ENCODE assay signal across 8 mouse cellular contexts in the genomic region with DNA sequence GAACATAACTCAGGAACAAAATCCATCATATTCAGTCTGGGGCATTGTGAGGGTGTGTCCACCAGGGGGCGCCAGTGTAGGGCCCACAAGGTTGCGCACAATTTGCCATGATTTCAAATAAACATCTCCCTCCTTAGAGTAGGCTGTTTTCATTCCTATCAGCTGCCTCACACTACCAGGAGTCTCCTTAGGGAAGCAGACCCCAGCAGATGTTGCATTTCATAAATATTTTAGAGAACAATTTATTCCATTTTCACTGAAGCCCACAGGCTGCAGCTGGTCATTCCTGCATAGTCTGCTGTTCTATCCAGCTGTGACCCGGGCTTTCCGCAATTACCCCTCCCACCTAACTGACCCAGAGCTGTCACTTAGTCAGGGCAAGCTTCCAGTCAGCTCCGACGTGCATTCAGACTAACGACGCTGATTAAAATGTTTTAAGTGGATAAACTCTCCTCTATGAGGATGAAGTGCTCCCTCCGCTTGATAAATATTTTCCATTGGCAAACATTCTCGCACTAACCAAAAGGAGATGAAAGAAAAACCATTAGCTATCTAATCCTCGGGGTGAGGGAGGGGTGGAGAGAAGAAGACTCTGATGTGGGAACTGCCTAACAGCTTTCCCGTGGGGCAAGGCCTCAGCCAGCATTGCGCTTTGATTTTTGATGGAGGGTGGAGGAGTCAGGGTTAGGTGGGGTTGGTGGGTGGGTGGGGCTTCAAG.
DNase-seq lines count a peak whose midpoint lies in the region; ATAC-seq and TF ChIP-seq lines count a peak whose summit lies in the region.

No protein-coding gene starts in this region.

- no peak overlapping the region for H3K4me3 ChIP-seq in left cerebral cortex, adult 2 months
- no peak overlapping the region for H3K4me3 ChIP-seq in forebrain, embryonic 13.5 days
- no peak overlapping the region for H3K4me3 ChIP-seq in hindbrain, embryonic 15.5 days
- H3K4me3 ChIP-seq in lung, embryonic 14.5 days (ENCODE audit: low read depth, low read length) = no peak overlapping the region

- H3K27me3 ChIP-seq in forebrain, embryonic 13.5 days = no peaks in the 10 kb centered on the region
- H3K27me3 ChIP-seq in hindbrain, embryonic 15.5 days = no peaks in the 10 kb centered on the region
- no peaks in the 10 kb centered on the region for H3K27me3 ChIP-seq in lung, embryonic 14.5 days (ENCODE audit: insufficient read depth, low read length)

- DNase-seq in left cerebral cortex, adult 2 months (ENCODE audit: extremely low spot score in 1 of 2, low spot score in 2 of 2) = peak in 1 of 2 experiments; percentile 42
- no peak for DNase-seq in left cerebral cortex, postnatal 36 days (ENCODE audit: low spot score in 2 of 2)
- peak; percentile 67 for DNase-seq in ZHBTc4 (ENCODE audit: low read depth, low spot score)
- DNase-seq in lung, embryonic 14.5 days = peak; percentile 85
- DNase-seq in ovary, postnatal 36 days (ENCODE audit: low spot score) = peak; percentile 26
- DNase-seq in c-Kit-positive CD71-positive TER-119-positive erythroid progenitor cells, embryonic 14.5 days (ENCODE audit: low spot score) = no peak

- peaks cover 5% of the 10 kb centered on the region for H3K4me1 ChIP-seq in forebrain, embryonic 13.5 days
- peaks cover 18% of the 10 kb centered on the region for H3K4me1 ChIP-seq in hindbrain, embryonic 15.5 days (replicated peaks)
- peaks cover 10% of the 10 kb centered on the region; the same call in 1 of the 2 replicates for H3K4me1 ChIP-seq in lung, embryonic 14.5 days (ENCODE audit: insufficient read depth)

- no peak overlapping the region for H3K4me2 ChIP-seq in forebrain, embryonic 13.5 days
- no peak overlapping the region for H3K4me2 ChIP-seq in hindbrain, embryonic 15.5 days
- no peak overlapping the region for H3K4me2 ChIP-seq in lung, embryonic 14.5 days

- H3K9ac ChIP-seq in forebrain, embryonic 13.5 days = no peak overlapping the region
- no peak overlapping the region for H3K9ac ChIP-seq in hindbrain, embryonic 15.5 days
- H3K9ac ChIP-seq in lung, embryonic 14.5 days = no peak overlapping the region

- ATAC-seq in forebrain, embryonic 13.5 days = peak; percentile 45; the same call in 1 of the 2 replicates
- peak; percentile 56; the same call in 1 of the 2 replicates for ATAC-seq in hindbrain, embryonic 15.5 days (ENCODE audit: low FRiP score, low read depth)
- ATAC-seq in lung, embryonic 14.5 days (ENCODE audit: insufficient read depth) = peak; percentile 96

- H3K9me3 ChIP-seq in forebrain, embryonic 13.5 days (replicated peaks) = peaks cover 19% of the 10 kb centered on the region
- H3K9me3 ChIP-seq in hindbrain, embryonic 15.5 days = no peaks in the 10 kb centered on the region
- H3K9me3 ChIP-seq in lung, embryonic 14.5 days (ENCODE audit: low read depth, low read length) = no peaks in the 10 kb centered on the region

- intact Hi-C loops in left cerebral cortex, adult 2 months (cut with DNase I) = loop anchor here (1.0 kb wide), 1 partner anchor 59 kb away; no protein-coding TSS in a partner anchor
- intact Hi-C loops in left cerebral cortex, postnatal 36 days (cut with DNase I) = no loop called here

- peak; percentile 65 for TF ChIP-seq CTCF in left cerebral cortex, adult 2 months (IDR thresholded peaks at IDR 0.05)
- TF ChIP-seq CTCF in lung, embryonic 14.5 days (IDR thresholded peaks at IDR 0.05; ENCODE audit: low read depth) = peak; percentile 81

- no peak overlapping the region for H3K27ac ChIP-seq in left cerebral cortex, adult 2 months
- H3K27ac ChIP-seq in forebrain, embryonic 13.5 days = no peak overlapping the region
- peak overlapping the region; percentile 4; the same call in 1 of the 2 replicates for H3K27ac ChIP-seq in hindbrain, embryonic 15.5 days (replicated peaks)
- no peak overlapping the region for H3K27ac ChIP-seq in lung, embryonic 14.5 days (ENCODE audit: low read depth)

- 24% methylated on average over 13 of the region's 13 CpGs for WGBS in forebrain, embryonic 13.5 days
- WGBS in hindbrain, embryonic 15.5 days = 15% methylated on average over 13 of the region's 13 CpGs
- 2% methylated on average over 13 of the region's 13 CpGs for WGBS in lung, embryonic 14.5 days

- no peaks in the 10 kb centered on the region for H3K36me3 ChIP-seq in forebrain, embryonic 13.5 days (ENCODE audit: poor library complexity, severe bottlenecking)
- no peaks in the 10 kb centered on the region for H3K36me3 ChIP-seq in hindbrain, embryonic 15.5 days
- no peaks in the 10 kb centered on the region for H3K36me3 ChIP-seq in lung, embryonic 14.5 days (ENCODE audit: insufficient read depth)

Comparison
In these comparisons a context has a peak if more than half of its experiments do, and no peak if none do; other contexts are left out.
1. DNase-seq: peak in ZHBTc4 (single experiment), lung, embryonic 14.5 days (single experiment) and ovary, postnatal 36 days (single experiment); none in left cerebral cortex, postnatal 36 days (0 of 2) and c-Kit-positive CD71-positive TER-119-positive erythroid progenitor cells, embryonic 14.5 days (single experiment).
2. ATAC-seq: peak in every context shown above with its lines; median percentile 96 in lung, embryonic 14.5 days; 56 in hindbrain, embryonic 15.5 days; 45 in forebrain, embryonic 13.5 days.